Mouse (Mus musculus): ENCODE measurements around the gene Sec14l2. TPM values are rescaled to one million over a fixed set of nuclear protein-coding genes. Genes with fewer than 3 reads are reported as not detected.

Sec14l2 gene
- polyA plus RNA-seq, 1 experiment from 2014 or later, result 7.6 TPM

- no peaks in the 10 kb centered on the region for H3K36me3 ChIP-seq (ENCODE audit: insufficient read depth, low read length)
- DNase-seq (ENCODE audit: low spot score), result no peak
- no peak for TF ChIP-seq EP300 (IDR thresholded peaks at IDR 0.05)
- no peak for TF ChIP-seq CTCF (IDR thresholded peaks at IDR 0.05)
- WGBS, result 86% methylated on average over 3 of the region's 3 CpGs
- no peak for ATAC-seq
- no peak overlapping the region for H3K4me3 ChIP-seq (ENCODE audit: low read depth, low read length)
- no peak overlapping the region for H3K4me2 ChIP-seq (replicated peaks; ENCODE audit: low read depth, low read length)
- peaks cover 11% of the 10 kb centered on the region; the same call in 1 of the 2 replicates for H3K4me1 ChIP-seq (ENCODE audit: insufficient read depth, low read depth, low read length)
- H3K9ac ChIP-seq (replicated peaks; ENCODE audit: low read depth), result no peak overlapping the region
- no peak overlapping the region for H3K27ac ChIP-seq (ENCODE audit: low read length)
- H3K27me3 ChIP-seq (replicated peaks; ENCODE audit: insufficient read depth, low read length), result no peaks in the 10 kb centered on the region
- no peaks in the 10 kb centered on the region for H3K9me3 ChIP-seq (ENCODE audit: low read length)
Measured at GRCm38 (mm10) chr11:4158676-4159075, 35.5 kb upstream of the Sec14l2 start.

- TF ChIP-seq EP300 (IDR thresholded peaks at IDR 0.05) (no peak), CTCF (IDR thresholded peaks at IDR 0.05) (no peak)
- no peaks in the 10 kb centered on the region for H3K36me3 ChIP-seq (ENCODE audit: insufficient read depth, low read length)
- H3K4me2 ChIP-seq (replicated peaks; ENCODE audit: low read depth, low read length), result no peak overlapping the region
Measured at GRCm38 (mm10) chr11:4155641-4156040, 32.4 kb upstream of the Sec14l2 start.

DNA sequence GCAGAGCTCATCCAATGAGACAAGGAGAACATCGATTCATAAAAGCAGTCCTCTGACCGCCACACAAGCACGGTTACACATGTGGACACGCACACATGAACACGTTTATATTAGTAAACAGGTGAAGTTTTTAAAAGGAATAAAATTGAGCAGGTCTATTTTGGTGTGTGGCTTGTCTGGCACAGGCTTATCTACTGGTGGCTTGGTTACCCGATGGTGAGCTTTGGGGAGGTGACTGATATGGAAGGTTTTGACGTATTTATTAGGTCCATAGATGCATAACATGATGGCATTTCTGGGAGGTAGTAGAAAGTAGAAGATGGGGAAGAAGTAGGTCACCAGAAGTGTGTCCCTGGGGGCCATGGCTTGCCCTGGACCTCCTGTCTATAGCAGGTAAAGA is 30.5 kb upstream of the Sec14l2 start:
- Histone ChIP-seq H3K36me3 (ENCODE audit: insufficient read depth, low read length) (no peaks in the 10 kb centered on the region), H3K4me2 (replicated peaks; ENCODE audit: low read depth, low read length) (no peak overlapping the region), H3K4me1 (ENCODE audit: insufficient read depth, low read depth, low read length) (no peaks in the 10 kb centered on the region), H3K4me3 (ENCODE audit: low read depth, low read length) (no peak overlapping the region), H3K9me3 (ENCODE audit: low read length) (no peaks in the 10 kb centered on the region), H3K9ac (replicated peaks; ENCODE audit: low read depth) (no peak overlapping the region), H3K27ac (ENCODE audit: low read length) (no peak overlapping the region), H3K27me3 (replicated peaks; ENCODE audit: insufficient read depth, low read length) (no peaks in the 10 kb centered on the region)
- 91% methylated on average over 7 of the region's 7 CpGs for WGBS
- TF ChIP-seq CTCF (IDR thresholded peaks at IDR 0.05) (no peak), EP300 (IDR thresholded peaks at IDR 0.05) (no peak)
- ATAC-seq (no peak), DNase-seq (ENCODE audit: low spot score) (no peak)

More at GRCm38 (mm10) chr11:4155641-4156040, 32.4 kb upstream of the Sec14l2 start:
- no peak overlapping the region for H3K27ac ChIP-seq (ENCODE audit: low read length)
- H3K4me1 ChIP-seq (ENCODE audit: insufficient read depth, low read depth, low read length), result peaks cover under 1% of the 10 kb centered on the region; the same call in 1 of the 2 replicates
- DNase-seq (ENCODE audit: low spot score), result no peak
- H3K4me3 ChIP-seq (ENCODE audit: low read depth, low read length), result no peak overlapping the region
- WGBS, result 60% methylated on average over 5 of the region's 5 CpGs
- no peaks in the 10 kb centered on the region for H3K27me3 ChIP-seq (replicated peaks; ENCODE audit: insufficient read depth, low read length)
- no peak for ATAC-seq
- no peaks in the 10 kb centered on the region for H3K9me3 ChIP-seq (ENCODE audit: low read length)
- H3K9ac ChIP-seq (replicated peaks; ENCODE audit: low read depth), result no peak overlapping the region

DNA sequence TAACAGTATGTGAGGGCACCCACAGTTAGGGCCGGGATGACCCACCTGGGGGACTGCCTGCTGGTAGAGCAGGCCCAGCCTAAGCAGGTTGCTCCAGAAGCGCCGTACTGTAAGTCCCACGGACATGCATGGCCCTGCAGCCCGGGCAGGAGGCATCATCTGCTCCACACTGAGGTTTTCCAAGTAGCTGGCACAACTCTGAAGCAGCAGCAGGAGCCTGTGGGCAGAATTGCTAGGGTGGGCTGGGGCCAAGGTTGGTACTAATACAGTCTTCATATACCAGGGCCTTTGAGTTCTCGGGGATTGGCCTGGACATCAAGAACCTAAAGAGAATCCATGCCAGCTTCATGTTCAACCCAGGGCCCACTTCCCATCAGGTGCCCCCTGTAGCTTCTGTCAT is 26.7 kb upstream of the Sec14l2 start:
- Histone ChIP-seq H3K9me3 (ENCODE audit: low read length) (no peaks in the 10 kb centered on the region), H3K36me3 (ENCODE audit: insufficient read depth, low read length) (no peaks in the 10 kb centered on the region), H3K4me1 (ENCODE audit: insufficient read depth, low read depth, low read length) (no peaks in the 10 kb centered on the region), H3K27me3 (replicated peaks; ENCODE audit: insufficient read depth, low read length) (no peaks in the 10 kb centered on the region), H3K27ac (ENCODE audit: low read length) (no peak overlapping the region), H3K9ac (replicated peaks; ENCODE audit: low read depth) (no peak overlapping the region), H3K4me2 (replicated peaks; ENCODE audit: low read depth, low read length) (no peak overlapping the region), H3K4me3 (ENCODE audit: low read depth, low read length) (no peak overlapping the region)
- no peak for DNase-seq (ENCODE audit: low spot score)
- ATAC-seq, result no peak
- no peak for TF ChIP-seq EP300 (IDR thresholded peaks at IDR 0.05)
- TF ChIP-seq CTCF (IDR thresholded peaks at IDR 0.05), result no peak
- WGBS, result 88% methylated on average over 6 of the region's 6 CpGs

DNA sequence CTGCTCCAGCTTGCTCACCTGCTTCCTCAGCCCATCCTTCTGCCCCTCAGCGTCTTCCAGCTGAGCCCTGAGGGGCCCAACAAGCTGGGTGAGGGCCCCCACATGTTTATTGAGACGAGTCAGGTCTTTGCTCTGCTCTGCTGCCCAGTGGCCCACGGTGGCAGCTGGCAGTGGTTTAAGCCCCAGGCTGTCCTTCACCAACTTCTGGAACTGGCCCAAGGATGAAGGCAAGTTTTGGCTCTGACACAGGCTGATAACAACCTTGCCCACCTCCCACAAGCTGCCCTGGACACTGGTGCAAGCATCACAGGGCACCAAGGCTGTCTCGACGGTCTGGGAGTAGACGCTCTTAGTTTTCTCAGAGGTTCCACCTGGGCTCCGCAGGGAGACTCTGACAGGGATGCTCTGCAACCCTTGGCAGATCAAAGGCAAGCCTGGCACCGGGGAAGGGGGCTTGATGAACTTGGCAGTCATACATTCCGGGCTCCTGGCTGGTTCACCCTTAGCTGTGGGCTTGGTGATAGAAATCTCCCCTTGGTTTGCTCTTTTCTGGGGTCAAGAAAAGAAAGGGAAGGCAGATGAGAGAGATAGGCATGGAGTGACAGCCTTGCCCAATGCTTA is 25.4 kb upstream of the Sec14l2 start:
- TF ChIP-seq EP300 (IDR thresholded peaks at IDR 0.05), result no peak
- H3K36me3 ChIP-seq (ENCODE audit: insufficient read depth, low read length), result no peaks in the 10 kb centered on the region
- ATAC-seq, result no peak
- DNase-seq (ENCODE audit: low spot score), result no peak
- no peak overlapping the region for H3K4me3 ChIP-seq (ENCODE audit: low read depth, low read length)
- WGBS, result 82% methylated on average over 9 of the region's 9 CpGs
- no peak overlapping the region for H3K9ac ChIP-seq (replicated peaks; ENCODE audit: low read depth)
- H3K4me1 ChIP-seq (ENCODE audit: insufficient read depth, low read depth, low read length), result no peaks in the 10 kb centered on the region
- H3K27ac ChIP-seq (ENCODE audit: low read length), result no peak overlapping the region
- H3K27me3 ChIP-seq (replicated peaks; ENCODE audit: insufficient read depth, low read length), result no peaks in the 10 kb centered on the region
- no peaks in the 10 kb centered on the region for H3K9me3 ChIP-seq (ENCODE audit: low read length)
- no peak overlapping the region for H3K4me2 ChIP-seq (replicated peaks; ENCODE audit: low read depth, low read length)

DNA sequence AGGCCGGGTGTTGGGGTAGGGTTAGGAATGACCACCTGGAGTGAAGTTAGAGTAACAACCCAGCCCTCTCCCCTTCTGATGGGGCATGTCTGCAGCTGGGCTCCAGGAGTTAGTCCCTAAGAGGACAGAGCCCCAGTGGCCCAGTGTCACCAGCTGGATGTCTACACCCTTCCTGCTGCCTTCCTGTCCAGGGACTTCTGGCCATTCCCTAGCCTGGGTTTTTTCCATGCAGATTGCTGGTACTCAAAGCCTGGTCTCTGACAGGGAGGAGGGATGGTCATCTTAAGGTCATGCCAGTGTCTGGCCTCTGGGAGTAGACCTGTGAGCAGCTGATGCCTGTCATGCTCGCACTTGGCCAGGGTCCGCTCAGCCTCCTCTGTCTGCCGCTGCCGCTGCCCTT is 24.9 kb upstream of the Sec14l2 start:
- 80% methylated on average over 5 of the region's 5 CpGs for WGBS

DNA sequence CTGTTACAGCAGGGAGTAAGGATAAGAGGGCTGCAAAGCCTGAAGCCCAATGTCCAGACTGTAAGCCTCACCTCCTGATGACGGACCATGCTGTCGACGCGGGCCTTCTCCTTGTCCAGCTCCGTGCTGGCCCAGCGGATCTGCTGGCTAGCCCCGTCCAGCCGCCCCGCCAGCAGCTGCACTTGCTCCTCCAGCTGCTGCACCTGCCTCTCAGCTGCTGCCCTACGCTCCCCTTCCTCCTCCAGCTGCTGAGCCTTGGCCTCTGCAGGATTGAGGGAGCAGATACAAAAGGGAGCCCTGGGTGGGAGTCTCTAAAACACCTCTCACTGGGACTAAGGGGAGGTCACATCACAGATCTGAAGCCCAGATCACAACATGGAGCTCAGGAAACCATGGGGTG is 23.9 kb upstream of the Sec14l2 start:
- ATAC-seq, result no peak
- TF ChIP-seq CTCF (IDR thresholded peaks at IDR 0.05), result no peak
- no peak for TF ChIP-seq EP300 (IDR thresholded peaks at IDR 0.05)
- H3K36me3 ChIP-seq (ENCODE audit: insufficient read depth, low read length), result no peaks in the 10 kb centered on the region
- H3K4me1 ChIP-seq (ENCODE audit: insufficient read depth, low read depth, low read length), result no peaks in the 10 kb centered on the region
- no peak overlapping the region for H3K9ac ChIP-seq (replicated peaks; ENCODE audit: low read depth)
- no peak overlapping the region for H3K4me3 ChIP-seq (ENCODE audit: low read depth, low read length)
- H3K4me2 ChIP-seq (replicated peaks; ENCODE audit: low read depth, low read length), result no peak overlapping the region
- H3K27ac ChIP-seq (ENCODE audit: low read length), result no peak overlapping the region
- no peaks in the 10 kb centered on the region for H3K9me3 ChIP-seq (ENCODE audit: low read length)
- no peaks in the 10 kb centered on the region for H3K27me3 ChIP-seq (replicated peaks; ENCODE audit: insufficient read depth, low read length)
- WGBS, result 78% methylated on average over 10 of the region's 10 CpGs
- no peak for DNase-seq (ENCODE audit: low spot score)

More for the DNA sequence above, 24.9 kb upstream of the Sec14l2 start:
- ATAC-seq, result peak; percentile 63
- Histone ChIP-seq H3K9me3 (ENCODE audit: low read length) (no peaks in the 10 kb centered on the region), H3K4me2 (replicated peaks; ENCODE audit: low read depth, low read length) (no peak overlapping the region), H3K27me3 (replicated peaks; ENCODE audit: insufficient read depth, low read length) (no peaks in the 10 kb centered on the region), H3K4me3 (ENCODE audit: low read depth, low read length) (no peak overlapping the region), H3K36me3 (ENCODE audit: insufficient read depth, low read length) (no peaks in the 10 kb centered on the region), H3K27ac (ENCODE audit: low read length) (no peak overlapping the region), H3K4me1 (ENCODE audit: insufficient read depth, low read depth, low read length) (no peaks in the 10 kb centered on the region), H3K9ac (replicated peaks; ENCODE audit: low read depth) (no peak overlapping the region)
- TF ChIP-seq EP300 (IDR thresholded peaks at IDR 0.05) (no peak), CTCF (IDR thresholded peaks at IDR 0.05) (no peak)
- no peak for DNase-seq (ENCODE audit: low spot score)
